Mouse (Mus musculus): Measurements from ENCODE around the gene Ltbr.

DNA sequence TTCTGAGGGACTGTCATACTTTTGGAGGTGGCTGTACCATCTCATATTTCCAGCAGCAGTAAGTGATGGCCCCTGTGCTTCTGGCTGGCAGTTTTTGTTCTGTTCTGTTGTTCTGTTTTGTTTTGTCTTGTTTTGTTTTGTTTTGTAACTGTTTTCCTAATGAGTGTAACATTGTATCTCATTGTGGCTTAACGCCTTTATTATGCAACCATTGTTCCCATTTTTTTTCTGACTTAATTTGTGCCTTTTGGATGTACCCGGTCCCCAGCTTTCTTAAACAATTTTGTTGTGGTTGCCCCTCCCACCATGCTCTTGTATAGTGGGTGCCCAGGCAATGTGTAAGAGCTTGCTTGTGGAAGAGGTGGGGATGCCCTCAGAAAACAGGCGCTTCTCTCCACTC is 28.5 kb upstream of the Ltbr start:
- no peak for TF ChIP-seq CTCF (IDR thresholded peaks at IDR 0.05; ENCODE audit: extremely low read depth, insufficient read depth, low read length)
- TF ChIP-seq POLR2A (IDR thresholded peaks at IDR 0.05; ENCODE audit: extremely low read depth, insufficient read depth, low read length), result no peak

Measured in cortical plate, adult 2 months (tissue).